Mouse (Mus musculus) layer of hippocampus, postnatal 14 days (tissue): Measurements from ENCODE around the gene Cd300ld4. TPM values are rescaled to one million over a fixed set of nuclear protein-coding genes. Genes with fewer than 3 reads are reported as not detected.
A peak's percentile ranks its signal among the peaks of the same experiment; 100 is the strongest.
"Not testable (repeated sequence)": the region's sequence is repeated elsewhere in the genome, so short reads cannot be mapped to it uniquely, and the experiment has no call there.

Experiments
- DNase-seq, 2 experiments: peaks; one replicate each; pipeline ENCODE4 v3.0.0; 2021 to 2022; ENCODE audit warnings: low spot score in 2 of 2, mixed read lengths in 1 of 2
- long read RNA-seq, 2 experiments: library from polyadenylated mRNA; stranded (forward); transcript quantifications; one replicate each; pipeline ENCODE4 v2.0.0; 2021
- total RNA-seq, 2 experiments: library from RNA; stranded (reverse); gene quantifications; 2 replicates each; pipeline ENCODE4 v1.2.3; 2021

Cd300ld4 gene
- not detected for total RNA-seq
- long read RNA-seq, experiment 1, result 0 reads
- long read RNA-seq, experiment 2, result 0 reads

DNA sequence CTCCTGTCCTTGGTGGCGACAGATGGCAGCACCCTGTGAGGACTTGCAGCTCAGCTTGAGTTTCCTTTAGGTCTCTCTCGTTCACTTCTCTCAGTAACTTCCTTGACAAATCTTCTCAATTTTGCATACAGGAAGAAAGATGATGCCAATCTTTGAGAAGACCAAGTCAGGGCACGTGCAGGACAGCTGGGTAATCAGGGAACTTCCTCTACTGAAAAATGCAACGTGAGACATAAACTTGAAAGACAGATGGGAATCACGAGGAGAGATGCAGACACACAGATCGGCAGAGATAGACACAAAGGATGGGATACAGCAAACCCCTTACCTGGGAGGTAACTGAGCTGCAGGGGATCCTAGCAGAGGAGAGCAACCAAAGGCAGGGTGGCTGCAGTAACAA is at the start of gene Cd300ld4:
Cd300ld4 (minus strand) TSS at position 101 of the 400 bp plus-strand sequence.
- DNase-seq, result not testable (repeated sequence)

DNA sequence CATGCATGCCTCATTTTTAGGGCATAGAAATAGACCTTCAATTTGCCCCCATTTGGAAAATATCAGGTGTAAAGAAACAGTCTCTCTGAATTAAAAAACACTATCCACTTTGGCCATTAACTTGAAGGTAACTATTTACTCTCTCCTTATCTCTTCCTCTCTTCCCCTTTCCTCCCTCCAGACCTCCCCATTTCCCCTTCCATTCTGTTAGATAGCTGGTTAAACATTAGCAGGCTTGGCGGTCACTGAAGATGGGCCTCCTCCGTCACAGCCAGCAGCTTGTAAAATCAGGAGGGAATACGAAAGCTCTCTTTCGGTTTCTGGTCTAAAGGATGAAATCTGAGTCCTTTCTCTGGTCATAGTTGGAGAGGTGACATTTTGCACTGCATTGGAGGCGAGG is 49.0 kb upstream of the Cd300ld4 start:
- no peak for DNase-seq

DNA sequence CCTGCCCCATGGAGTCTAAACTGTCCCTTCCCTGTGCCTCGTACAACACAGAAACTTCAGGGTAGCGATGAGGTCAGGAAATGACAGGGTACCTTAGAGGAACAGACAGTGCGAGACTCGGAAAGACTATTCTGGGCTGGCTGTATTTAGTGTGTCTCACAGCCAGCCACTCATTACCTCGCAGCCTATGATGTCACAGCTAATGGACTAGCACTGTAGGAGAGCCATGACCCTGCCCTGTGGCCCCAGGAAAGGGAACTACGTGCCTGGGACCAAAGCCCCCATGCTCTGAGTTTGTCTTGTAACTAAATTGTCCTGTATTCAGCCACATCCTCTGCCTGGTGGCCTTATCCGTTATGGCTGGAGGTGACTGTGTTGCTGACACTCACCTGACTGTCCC is 48.6 kb upstream of the Cd300ld4 start:
- DNase-seq, result no peak

DNA sequence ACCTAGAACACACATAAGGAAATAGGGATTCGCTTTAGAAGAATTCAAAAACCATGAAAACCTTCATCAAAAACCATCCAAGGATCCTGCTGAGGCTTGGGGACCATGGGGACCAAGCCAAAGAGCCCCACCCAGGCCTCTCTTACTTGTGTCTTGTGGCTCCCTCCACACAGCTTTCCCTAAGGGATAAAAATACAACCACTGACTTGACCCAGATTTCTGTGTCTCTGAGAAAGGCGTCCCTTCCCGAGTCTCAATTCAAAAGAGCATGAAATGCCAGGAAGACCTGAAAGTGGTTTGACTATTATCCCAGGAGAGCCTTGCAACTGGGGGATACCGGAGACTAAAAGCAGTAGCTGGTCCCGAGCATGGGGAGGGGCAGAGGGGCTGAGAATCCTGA is 46.2 kb upstream of the Cd300ld4 start:
- DNase-seq, result no peak

DNA sequence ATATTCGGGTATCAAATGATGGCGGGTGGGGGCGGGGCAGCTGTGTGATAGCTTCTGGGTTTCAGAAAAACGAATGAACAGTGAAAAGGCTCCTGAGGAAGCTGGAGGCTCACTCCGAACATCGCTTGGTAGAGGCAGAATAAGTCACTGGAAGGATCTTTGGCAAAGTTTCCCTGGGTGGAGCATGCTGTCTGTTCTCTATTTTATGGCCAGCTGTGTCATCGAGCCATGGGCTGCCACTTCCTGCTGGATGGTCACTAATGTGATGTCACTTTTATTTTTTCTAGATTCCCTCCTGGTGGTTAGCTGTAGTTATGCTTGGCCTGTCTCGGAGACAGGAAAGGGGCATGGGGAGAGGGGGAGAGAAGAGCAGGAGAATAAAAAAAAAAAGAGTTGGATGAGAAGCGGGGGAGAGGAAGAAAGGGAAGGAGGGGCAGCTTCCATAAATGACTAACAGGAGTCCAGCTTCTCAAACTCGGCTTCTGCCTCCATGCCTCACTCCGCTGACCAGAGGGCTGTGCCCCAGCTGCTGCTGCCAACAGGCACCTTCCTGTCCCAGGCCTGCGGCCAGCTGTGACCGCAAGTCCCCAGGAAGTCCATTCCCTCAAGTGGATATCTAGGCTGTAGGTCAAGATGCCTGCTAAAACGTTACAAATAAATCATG is 45.0 kb upstream of the Cd300ld4 start:
- no peak for DNase-seq

DNA sequence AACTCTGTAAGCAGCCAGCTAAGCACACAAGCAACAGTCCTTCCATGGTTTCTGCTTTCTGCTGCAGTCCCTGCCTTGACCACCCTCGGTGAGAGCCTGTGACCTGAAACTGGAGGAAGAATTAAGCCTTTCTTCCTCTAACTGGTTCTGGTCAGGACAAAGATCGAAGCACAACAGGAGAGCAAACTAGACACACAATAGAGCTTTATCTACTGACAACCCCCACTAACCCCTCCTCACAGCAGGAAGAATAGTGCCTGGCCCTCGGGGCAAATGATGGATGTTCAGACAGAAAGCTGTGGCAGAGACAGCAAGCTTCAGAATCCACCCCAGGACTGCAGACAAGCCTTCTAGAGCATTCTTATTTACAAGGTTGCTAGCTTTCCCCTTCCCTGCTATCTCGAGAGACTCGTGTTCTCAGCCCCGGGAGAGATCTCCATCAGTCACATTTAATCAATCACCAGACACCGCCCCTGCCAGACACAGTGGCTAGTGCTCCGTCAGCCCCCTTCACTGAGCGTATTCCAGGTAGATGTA is 44.3 kb upstream of the Cd300ld4 start:
- DNase-seq, result no peak

DNA sequence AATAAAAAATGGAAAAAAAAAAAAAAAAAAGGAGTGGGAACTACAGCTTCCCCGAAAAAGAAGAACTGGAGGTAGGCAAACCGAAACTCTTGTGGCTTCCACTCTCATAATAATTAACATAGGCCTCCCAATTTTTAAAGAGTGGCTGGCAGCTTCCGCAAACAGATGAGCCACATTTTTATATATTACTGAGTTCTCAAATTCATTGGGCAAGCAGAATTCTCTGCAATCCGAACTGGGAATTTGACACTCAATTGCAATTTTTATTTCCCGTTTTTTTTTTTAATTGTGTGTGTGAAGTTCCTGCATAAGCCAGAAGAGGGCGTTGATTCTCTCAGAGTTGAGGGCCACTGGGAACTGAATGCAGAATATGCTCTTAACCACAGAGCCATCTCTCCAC is 40.0 kb upstream of the Cd300ld4 start:
- DNase-seq, result no peak

DNA sequence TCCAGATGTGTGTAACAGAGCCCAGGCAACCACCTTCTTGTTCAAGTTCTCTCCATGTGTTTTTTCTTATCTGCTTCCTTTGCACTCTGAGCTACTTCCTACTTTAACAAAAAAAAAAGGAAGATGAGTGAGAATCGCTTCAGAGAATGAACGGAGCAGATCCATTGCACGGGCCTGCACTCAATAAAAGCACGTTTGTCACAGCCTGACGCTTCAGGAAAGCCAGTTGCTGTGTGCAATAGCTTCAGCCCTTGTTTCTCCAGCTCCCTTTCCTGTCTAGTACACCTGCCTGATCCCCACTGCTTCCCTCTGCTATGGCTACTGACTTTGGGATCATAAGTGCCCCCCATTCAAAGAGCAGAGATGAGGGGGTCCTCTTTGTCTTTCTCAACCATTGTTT is 35.3 kb upstream of the Cd300ld4 start, which contains the start of gene Cd300e:
Cd300e (minus strand) TSS at position 101 of the 400 bp plus-strand sequence.
- no peak for DNase-seq

DNA sequence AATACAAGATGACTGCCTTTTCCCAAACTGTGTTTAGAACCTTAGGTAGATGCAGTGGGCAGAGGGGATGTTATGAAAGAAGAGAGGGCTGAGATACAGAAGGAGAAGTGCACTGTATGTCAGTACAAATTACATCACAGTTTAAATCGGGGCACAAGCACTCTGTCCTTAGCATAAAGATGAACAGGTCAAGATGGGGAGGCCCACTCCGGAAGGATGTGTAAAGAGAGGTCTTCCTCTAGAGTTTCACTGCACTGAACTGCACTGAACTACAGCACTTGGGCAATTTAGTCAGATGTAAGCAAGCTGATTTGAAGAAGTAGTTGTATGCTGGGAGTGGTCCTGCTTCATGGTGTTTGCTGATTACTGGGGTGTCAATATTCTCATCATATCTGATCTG is 33.0 kb upstream of the Cd300ld4 start:
- no peak for DNase-seq

DNA sequence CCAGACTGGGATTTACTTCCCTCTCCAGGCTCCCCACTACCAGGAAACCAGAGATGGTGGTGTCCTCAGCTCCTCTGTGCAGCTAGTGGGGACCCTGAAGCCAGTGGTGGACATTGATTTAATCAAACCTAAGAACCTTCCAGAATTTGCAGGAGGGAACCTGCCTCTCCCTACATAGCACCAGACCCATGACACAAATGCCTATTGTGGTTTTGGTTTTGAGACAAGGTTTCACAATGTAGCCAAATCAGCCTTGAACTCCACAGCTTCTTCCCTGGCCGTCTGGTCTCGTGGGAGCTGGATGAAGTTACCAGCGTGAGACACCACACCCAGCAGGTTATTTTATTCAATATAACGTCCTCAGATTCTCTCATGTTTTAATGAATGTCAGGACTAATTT is 31.9 kb upstream of the Cd300ld4 start:
- DNase-seq, result no peak

DNA sequence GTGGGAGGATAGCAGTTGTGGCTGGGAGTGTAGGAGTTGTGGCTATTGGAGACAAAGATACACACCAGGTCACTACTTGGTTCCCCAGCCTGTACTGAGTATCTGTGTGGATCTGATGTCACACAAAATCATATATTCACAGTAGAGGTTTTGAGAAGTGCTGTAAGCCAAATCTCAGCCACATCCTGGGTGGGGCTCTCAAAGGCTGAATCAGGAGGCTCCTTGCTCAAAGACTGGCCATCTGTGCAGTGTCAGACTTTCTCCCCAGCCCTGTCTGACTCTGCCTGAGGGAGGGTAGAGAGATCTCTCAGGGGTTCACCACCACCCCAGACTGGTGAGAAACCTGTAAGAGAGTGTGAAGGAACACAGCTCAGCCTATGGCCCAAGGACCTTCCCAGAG is 27.7 kb upstream of the Cd300ld4 start:
- DNase-seq, result no peak

DNA sequence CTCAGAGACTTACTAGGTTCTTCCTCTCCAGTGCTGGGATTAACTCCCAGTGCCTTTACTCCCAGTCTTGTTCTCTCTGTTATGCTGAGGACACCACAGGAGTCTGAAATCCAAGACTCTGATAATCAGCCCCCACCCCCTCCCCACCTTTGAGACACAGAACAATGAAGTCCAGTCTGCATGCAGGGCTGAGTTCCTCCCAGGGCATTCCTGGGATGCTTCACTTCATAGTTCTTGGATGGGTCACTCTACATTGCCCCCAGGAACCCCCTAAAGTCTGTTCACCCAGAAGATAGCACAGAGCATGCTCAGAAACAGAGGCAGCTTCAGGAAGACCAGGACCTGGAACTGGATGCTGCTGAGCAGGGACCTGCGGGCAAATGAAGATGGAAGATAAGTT is 26.2 kb upstream of the Cd300ld4 start:
- no peak for DNase-seq

DNA sequence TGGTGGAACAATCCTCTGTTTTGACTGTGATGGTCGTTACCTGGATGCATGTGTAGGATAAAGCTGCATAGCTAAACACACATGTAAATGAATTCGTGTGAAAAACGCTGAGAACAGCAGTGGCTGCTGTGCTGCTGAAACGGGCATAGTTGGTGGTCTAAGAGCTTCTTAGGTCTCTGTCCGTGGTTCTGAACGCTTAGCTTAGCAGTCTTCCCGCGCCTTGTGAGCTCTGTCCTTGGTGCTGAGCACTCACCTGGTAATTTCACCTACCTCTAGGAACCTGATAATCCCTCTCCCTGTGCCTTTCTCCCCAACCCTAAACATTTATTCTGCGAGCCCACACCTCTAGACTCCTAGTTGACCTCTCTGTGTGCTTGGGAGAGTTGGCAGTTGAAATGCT is 25.4 kb upstream of the Cd300ld4 start:
- DNase-seq, result no peak

DNA sequence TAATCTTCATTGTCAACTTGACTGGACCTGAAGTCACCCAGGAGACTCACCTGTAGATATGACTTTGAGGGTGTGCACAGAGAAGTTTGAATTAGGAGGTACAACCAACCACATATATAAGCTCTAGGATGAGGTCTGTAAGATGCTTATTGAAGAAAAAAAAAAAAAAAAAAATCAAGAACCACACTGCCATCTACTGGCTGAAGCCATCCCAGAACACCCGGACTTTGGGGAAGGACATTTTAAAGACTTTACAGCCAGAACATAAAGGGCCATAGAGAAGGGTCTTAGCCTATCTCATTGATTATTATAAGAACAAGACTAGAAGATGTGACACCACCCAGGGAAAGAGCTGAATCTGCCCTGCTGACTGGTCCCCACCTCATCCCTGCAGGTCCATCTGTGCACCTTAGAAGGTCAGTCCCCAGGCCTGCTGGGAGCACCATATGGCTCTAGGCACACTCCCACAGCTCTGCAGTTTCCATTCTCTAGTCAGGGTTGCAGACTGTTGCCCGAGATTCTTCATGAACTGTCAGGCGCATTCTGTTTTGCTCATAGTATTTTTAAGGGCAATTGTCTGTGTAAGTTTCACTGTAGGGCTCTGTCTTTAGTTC is 22.6 kb upstream of the Cd300ld4 start:
- DNase-seq, result no peak

DNA sequence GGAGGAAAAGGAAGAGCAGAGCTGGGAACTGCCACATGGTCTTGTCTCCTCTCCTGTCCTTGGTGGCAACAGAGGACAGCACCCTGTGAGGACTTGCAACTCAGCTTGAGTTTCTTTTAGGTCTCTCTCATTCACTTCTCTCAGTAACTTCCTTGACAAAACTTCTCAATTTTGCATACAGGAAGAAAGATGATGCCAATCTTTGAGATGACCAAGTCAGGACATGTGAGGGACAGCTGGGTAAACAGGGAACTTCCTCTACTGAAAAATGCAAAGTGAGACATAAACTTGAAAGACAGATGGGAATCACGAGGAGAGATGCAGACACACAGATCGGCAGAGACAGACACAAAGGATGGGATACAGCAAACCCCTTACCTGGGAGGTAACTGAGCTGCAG is 21.4 kb upstream of the Cd300ld4 start, which contains the start of gene Cd300ld3:
Cd300ld3 (minus strand) TSS at position 151 of the 400 bp plus-strand sequence.
- no peak for DNase-seq

DNA sequence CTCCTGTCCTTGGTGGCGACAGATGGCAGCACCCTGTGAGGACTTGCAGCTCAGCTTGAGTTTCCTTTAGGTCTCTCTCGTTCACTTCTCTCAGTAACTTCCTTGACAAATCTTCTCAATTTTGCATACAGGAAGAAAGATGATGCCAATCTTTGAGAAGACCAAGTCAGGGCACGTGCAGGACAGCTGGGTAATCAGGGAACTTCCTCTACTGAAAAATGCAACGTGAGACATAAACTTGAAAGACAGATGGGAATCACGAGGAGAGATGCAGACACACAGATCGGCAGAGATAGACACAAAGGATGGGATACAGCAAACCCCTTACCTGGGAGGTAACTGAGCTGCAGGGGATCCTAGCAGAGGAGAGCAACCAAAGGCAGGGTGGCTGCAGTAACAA is 10.9 kb upstream of the Cd300ld4 start, which contains the start of gene Cd300ld5:
Cd300ld5 (minus strand) TSS at position 101 of the 400 bp plus-strand sequence.
- DNase-seq, result not testable (repeated sequence)

DNA sequence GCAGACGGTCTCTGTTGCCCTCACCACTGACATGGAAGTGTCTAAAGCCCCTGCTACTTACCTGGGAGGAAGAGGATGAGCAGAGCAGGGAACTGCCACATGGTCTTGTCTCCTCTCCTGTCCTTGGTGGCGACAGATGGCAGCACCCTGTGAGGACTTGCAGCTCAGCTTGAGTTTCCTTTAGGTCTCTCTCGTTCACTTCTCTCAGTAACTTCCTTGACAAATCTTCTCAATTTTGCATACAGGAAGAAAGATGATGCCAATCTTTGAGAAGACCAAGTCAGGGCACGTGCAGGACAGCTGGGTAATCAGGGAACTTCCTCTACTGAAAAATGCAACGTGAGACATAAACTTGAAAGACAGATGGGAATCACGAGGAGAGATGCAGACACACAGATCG is 10.7 kb downstream of the Cd300ld4 start, which contains the start of gene Cd300ld2:
Cd300ld2 (minus strand) TSS at position 101 of the 400 bp plus-strand sequence.
- not testable (repeated sequence) for DNase-seq

DNA sequence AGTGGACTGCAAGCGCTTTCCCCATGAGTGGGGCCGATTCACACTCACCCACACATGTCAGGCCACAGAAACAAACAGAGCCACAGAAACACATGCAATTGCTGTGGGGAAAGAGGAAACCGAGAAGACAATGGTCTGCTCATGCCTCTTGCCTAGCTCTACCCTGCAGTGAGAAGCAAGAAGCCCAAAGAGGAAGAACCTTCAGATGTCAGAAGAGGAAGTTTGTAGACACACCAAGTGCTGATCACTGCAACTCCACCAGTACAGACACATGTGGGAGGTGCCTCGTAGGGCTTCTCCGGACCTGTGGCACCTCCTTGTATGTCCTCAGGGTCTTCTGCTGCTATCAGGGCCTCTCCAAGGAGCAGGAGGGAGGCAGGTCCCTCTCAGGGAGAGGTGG is 22.7 kb downstream of the Cd300ld4 start:
- no peak for DNase-seq

DNA sequence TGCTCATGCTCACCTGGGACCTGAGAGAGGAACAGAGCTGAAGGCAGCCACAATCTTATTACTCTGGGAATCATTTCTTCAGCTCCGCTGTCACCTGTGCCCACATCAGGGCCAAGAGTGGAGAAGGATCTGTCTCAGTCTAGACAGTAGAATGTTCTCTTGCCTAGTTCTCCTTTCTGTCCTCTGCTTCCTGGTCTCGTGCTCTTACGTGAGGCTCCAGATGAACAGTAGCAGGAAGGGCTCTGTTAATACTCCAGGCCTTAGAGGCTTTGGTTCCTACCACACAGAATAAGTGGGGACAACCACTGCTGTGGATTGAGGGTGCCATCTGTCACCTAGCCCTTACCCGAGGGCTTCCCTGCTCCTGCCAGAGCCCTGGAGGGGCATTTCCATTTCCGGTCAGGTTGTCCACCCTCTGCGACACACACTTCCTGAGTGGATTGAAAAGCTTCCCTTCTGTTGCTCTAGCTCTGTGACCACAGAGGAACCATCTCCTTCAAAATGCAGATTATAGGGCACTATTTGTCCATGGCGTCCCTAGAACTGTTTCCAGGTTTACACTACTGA is 25.3 kb downstream of the Cd300ld4 start, which contains the start of gene Cd300c2:
Cd300c2 (minus strand) TSS at position 407 of the 567 bp plus-strand sequence.
- DNase-seq, result peak in 1 of 2 experiments; percentile 6

DNA sequence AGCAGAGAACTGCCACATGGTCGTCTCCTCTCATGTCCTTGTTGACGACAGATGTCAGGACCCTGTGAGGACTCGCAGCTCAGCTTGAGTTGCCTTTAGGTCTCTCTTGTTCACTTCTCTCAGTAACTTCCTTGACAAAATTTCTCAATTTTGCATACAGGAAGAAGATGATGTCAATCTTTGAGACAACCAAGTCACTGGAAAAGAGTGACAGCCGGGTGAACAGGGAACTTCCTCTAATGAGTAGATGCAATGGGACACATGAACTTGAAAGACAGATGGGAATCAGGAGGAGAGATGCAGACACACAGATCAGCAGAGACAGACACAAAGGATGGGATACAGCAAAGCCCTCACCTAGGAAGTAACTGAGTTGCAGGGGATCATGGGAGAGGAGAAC is 37.0 kb downstream of the Cd300ld4 start, which contains the start of gene Cd300ld:
Cd300ld (minus strand) TSS at position 130 of the 400 bp plus-strand sequence.
- no peak for DNase-seq

DNA sequence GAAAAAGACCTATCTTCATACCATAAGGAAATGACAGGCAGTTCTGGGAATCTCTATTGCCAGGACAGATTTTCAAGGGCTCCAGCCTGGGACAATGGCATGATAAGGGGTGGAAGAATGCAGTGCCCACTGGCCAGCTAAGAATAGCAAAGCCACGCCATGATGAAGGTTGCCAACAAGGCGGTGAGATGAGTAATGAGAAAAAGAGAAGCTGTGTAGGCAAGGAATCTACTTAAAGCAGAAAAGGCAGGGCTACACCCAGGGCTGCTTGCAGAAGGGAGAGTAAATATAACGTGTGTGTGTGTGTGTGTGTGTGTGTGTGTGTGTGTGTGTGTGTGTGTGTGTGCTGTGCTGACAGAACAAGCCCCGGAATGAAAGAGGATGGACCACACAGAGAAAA is 44.9 kb downstream of the Cd300ld4 start:
- no peak for DNase-seq

DNA sequence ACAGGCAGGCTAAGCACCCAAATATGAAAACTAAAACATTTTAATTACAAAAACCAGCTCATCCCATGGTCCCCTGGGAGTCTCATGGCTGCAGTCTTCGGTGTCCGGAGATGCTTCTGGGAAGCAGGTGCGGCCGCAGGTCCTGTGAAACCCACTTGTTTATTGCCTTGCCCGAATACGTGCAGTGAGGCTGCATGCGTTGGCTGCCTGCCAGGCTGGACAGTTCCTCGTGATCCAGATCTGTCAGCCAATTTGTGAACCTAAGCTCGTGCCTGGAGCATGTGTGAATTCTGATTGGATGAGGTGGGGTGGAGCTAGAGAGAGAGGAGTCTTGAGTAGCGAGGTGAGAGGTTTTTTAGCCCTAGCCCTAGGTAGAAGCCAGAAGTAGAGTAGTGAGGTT is 54.1 kb downstream of the Cd300ld4 start:
- DNase-seq, result no peak
